Mouse (Mus musculus) gastrocnemius, postnatal 14 days (tissue): Measurements from ENCODE around the gene Eif4ebp2. TPM values are rescaled to one million over a fixed set of nuclear protein-coding genes. Genes with fewer than 3 reads are reported as not detected.

ENCODE experiments used
- DNase-seq: peaks from one replicate; pipeline ENCODE4 v3.0.0; 2021; ENCODE audit warnings: mixed read lengths
- intact Hi-C: fragments of 180-260 bp; cut with DNase I; formaldehyde crosslinking; loops from one replicate; pipeline ENCODE4 v1.15.1; 2025; ENCODE audit warnings: low total_unique reads
- long read RNA-seq, 2 experiments: library from polyadenylated mRNA; stranded (forward); transcript quantifications; one replicate each; pipeline ENCODE4 v2.0.0; 2021
- total RNA-seq, 2 experiments: library from RNA; stranded (reverse); gene quantifications; 2 replicates each; pipeline ENCODE4 v1.2.3; 2021

Eif4ebp2 gene
- 10 to 100 TPM; 86.6 to 88.9 TPM for total RNA-seq
- long read RNA-seq, experiment 1, full-length matches to known transcripts, result 1 of 26 reads
- long read RNA-seq, experiment 1, partial matches to known transcripts, result 0 of 26 reads
- long read RNA-seq, experiment 1, other reads (novel, unspliced or antisense), result 25 of 26 reads
- long read RNA-seq, experiment 2, full-length matches to known transcripts, result 3 of 33 reads
- long read RNA-seq, experiment 2, partial matches to known transcripts, result 0 of 33 reads
- long read RNA-seq, experiment 2, other reads (novel, unspliced or antisense), result 30 of 33 reads

DNA sequence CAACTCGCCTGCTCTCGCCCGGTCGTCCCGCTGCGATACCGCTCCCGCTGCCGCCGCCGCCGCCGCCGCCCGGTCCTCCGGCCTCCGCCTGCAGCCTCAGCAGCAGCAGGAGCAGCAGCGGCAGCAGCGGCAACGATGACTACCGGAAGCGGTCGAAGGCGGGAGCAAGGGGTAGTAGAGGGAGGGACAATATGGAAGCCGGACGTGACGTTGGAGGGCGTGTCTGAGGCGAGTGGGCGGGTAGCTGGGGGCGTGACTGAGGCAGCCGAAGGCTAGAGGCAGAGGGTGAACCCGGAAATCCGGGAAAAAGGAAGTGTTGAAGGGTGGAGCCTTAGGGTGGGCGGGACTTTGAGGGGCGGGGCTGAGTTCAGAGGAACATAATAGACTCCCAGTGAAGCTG, at the start of gene Eif4ebp2:
Eif4ebp2 (minus strand) TSS at position 17 of the 400 bp plus-strand sequence.
- peak; percentile 99 for DNase-seq
- intact Hi-C loops, result no loop called here

DNA sequence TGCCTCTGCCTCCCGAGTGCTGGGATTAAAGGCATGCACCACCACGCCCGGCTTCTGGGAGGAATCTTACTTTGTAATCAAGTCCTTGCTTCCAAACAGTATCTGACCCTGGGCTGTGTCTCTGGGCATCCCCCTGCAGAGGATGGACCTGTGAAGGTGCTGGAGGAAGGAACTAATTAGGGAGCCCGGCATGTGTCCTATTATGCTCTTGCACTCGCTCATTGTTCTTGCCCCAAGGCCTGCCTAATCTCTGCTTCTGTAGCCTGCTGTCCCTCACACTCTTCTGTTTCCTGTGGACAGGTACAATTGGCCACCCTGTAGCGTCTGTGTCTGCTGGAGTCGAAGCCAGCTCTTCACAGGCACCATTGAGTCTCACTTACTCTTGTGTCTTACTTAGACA, 48.3 kb upstream of the Eif4ebp2 start:
- no peak for DNase-seq
- intact Hi-C loops, result no loop called here

DNA sequence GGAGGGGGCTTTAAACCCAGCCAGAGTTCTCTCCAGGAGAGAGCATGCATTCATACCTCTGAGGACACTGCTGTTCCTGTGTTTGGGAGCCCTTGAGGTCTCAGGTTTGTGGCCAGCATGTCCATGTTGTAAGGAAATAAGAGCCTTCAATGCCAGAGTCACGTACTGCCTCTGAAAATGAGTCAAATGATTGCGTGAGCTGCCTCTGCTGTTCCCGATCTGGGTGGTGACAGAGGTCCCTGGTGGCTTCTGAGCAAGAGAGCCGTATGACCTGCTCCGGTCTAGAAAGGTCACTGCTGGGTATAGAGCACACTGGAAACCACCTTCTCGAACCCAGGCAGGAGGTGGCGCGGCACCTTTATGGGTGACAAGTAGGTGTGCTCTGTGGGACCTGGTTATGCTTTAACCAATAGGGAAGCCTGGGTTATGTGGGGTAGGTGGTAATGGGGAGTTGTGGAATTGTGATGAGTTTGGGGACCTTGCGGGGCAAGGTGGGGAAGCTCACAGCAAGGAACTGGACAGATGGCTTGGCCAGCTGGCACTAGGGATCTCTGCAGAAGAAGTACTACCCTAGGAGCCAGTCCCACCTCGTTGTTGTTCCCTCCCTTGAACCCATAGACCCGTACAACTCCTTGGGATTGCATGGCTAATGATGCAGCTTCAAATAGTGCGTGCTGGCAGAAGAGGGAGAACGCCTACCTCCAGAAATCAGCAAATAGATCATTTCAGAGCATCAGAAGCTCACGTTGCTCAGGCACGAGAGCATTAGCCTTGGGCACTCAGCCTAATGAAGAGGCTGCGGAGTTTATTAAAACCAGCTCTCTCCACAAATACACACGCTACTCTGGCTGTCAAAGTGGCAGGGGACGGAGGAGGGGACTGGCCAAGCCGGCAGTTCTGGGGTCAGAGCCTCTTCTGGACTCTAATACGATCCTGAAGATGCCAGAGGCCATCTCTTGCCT, 47.3 kb upstream of the Eif4ebp2 start:
- intact Hi-C loops, result no loop called here
- no peak for DNase-seq

DNA sequence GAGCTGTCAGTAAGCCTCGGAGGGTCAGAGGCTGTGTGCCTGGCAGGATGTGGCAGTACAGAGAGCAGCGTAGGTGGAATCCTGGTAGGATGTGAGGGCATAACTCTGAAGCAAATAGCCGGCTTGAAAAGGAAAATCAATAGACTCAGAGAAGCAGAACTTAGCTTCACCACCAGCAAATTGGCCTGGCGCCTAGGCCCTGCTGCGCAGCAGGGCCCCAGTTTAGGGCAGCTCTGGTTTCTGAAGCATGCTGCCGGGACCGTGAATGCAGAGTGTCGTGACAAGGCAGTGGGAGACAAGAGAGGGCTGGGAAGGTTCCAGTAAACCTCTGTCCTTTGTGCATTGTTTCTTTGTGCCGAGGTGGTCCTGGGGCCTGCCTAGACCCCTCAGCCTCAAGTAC, 43.8 kb upstream of the Eif4ebp2 start:
- peak; percentile 19 for DNase-seq
- intact Hi-C loops, result no loop called here

DNA sequence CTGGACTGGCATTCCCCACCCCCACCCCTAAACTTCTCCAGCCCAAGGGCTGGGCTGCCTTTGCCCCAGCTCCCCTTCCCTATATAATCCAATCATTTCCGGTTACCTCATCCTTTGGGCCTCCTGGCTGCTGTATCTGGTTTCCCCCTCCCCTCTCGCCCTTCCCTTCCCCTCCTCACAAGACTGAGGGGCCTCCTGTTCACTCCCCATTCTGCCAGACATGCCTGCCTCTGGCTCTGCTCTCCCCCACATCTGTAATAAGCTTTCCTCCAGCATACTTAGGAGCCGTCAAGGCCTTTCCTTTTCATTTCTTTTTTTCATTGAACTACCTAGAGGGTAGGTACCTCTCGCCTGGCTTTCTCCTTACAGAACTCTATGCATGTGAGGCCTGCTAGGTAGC, 43.0 kb upstream of the Eif4ebp2 start:
- intact Hi-C loops, result no loop called here
- no peak for DNase-seq

DNA sequence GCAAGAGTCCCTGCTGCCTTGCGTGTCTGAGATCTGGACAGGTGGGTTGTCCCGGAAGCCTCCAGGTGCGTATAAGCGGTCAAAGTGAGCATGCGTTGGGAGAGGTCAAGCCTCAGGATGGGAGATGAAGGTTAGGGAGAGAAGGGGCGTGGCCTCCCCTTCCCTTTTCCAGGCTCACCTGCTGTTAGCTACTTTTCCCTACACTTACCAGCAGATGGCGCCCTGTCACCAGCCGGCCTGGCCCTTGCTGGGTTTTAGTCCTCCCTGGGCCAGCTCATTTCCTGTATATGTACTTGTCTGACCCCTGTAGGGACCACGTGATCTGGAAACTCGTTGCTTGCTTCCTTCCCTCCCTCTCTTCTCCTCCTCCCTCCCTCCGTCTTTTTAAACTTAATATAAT, 39.6 kb upstream of the Eif4ebp2 start:
- DNase-seq, result peak; percentile 79
- intact Hi-C loops, result loop anchor here (5.0 kb wide), 1 partner anchor 110 kb away; no protein-coding TSS in a partner anchor

DNA sequence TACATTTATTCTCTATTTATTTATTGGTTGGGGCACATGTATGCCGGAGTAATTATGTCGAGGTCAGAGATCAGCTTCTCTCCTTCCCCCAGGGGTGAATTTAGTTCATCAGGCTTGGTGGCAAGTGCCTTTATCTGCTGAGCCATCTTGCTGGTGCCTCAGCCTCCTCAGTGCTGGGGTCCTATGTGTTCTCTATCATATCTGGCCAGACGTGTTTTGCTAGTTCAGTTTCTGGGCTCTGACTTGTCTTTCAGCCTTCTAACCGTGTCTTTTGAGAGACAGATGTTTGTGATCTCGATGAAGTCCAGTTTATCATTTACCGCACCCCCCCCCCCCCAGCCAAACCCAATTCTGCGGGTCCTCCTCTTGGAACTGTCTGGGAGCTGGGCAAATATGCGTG, 39.1 kb upstream of the Eif4ebp2 start:
- DNase-seq, result no peak
- intact Hi-C loops, result loop anchor here (5.0 kb wide), 1 partner anchor 111 kb away; no protein-coding TSS in a partner anchor

DNA sequence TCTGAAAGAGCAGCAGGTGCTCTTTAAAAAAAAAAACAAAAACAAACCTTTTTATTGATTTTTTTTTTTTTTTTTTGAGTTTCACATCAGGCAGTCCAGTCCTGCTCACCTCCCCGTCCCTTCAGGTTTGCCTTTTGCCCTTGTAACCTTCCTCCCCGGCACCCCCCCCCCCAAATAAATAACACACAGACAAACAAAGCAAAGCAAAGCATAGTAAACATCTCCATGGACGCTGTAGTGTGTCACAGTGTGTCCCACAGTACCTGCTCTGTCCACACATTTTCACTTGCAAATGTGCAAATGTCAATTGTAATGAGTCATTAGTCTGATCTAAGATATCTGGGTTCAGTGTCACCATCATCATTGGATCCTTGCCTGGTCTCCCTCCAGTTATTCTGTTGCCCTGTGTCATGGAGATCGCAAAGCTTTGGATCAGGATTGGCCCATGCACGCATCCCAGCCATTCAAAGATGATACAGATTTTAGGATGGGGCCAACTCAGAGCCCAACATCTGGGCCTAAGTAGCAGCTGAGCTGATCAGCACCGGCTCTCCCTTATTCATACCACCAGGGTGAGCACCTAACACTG, 36.2 kb upstream of the Eif4ebp2 start:
- intact Hi-C loops, result no loop called here
- DNase-seq, result no peak

DNA sequence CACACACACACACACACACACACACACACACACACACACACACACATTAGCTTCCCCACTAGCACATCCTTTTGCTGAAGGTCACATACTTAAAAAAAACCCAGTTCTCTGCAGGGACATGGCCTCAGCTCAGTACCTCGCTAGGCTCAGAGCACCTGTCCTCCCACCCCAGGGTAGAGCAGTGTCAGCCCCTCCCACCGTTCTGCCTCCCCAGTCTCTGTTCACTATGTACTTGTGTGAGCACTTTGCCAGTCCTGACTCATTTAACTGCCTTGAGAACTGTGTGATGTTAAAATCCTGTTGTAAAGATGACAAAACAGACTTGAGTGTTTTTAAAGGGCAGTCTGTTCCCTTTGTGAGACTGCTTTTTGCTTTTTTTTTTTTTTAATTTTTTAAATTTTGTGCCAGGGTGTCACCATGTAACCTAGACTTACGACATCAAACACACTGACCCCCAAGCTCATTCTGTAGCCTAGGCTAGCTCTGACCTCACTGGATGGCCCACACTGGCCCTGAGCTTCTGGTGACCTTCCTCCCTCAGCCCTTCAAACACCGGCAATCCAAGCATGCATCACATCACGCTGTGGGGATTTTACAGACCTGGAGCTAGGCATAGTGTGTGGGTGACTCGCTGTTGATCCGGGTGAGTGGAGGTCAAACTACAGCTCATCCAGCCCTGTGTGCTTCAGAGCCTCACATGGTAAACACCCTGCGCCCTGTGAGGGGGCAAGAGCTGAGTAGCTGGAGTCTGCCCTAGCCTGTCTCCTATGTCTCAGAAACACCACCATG, 34.3 kb upstream of the Eif4ebp2 start:
- intact Hi-C loops, result no loop called here
- no peak for DNase-seq

DNA sequence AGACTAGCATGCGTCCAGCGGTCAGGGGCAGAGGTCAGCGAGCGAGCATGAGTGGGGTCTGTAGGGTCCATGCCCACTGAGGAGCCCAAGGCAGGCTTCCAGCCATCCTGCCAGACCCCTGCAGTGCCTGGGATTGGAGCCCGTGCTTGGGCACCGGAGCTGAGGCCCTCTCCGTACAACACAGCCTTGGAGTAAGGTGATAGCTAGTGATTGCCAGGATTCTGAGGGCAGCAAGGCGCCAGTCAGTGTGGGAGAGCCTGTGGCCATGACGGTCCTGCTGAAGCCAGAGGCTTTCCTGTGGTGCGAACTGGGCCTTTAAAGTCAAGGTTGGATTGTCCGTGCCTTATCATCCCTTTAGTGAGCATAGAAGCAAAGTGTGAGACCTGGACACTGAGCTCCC, 32.3 kb upstream of the Eif4ebp2 start:
- intact Hi-C loops, result no loop called here
- DNase-seq, result no peak

DNA sequence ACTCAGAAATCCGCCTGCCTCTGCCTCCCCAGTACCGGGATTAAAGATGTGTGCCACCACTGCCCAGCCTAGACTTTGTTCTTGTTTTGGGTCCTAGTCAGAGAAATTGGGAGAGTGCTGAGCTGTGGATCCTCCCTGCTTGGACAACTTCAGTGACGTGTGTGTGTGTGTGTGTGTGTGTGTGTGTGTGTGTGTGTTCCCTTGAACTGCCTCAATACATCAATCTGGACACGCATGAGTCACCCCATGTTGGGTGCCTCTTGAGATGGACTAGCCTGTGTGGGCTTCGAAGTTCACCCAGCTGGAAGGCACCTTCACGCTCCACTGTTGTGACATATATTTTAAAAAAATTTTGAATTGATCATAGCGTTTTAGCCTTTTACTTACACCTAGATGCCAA, 30.3 kb upstream of the Eif4ebp2 start:
- no peak for DNase-seq
- intact Hi-C loops, result no loop called here

DNA sequence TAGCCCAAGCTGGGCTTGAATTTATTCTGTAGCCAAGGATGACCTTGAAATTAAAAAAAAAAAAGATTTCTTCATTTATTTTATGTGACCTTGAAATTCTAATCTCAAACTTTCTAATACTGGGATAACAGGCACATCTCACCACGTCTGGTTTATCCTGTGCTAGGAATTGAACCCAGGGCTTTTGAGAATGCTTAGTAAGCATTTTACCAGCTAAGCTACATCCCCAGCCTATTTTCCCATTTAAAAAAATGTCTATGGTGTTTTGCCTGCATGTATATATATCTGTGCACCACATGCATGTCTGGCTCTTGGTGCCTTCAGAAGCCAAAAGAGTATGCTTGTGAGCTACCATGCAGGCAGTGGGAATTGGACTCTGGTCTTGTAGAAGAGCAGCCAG, 28.0 kb upstream of the Eif4ebp2 start:
- no peak for DNase-seq
- intact Hi-C loops, result no loop called here

DNA sequence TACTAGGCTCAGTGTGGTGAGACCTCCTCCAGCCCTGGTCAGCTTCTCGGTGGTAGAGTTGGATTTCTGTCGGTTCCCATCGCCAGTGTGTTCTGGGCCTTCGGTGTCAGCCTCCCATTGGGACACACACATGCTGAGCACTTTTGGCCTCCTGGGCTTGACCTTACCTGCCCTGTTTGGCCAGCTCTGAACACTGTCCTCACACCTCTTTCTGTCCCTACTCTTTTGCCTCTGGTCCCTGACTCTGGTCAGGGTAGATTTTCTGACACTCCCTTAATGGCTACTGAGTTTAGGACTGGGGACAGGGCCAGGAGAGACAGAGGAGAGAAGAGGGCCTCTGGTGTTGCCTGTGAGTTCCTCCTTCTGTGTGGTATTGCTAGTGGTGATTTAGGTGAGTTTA, 27.5 kb upstream of the Eif4ebp2 start:
- intact Hi-C loops, result no loop called here
- no peak for DNase-seq

DNA sequence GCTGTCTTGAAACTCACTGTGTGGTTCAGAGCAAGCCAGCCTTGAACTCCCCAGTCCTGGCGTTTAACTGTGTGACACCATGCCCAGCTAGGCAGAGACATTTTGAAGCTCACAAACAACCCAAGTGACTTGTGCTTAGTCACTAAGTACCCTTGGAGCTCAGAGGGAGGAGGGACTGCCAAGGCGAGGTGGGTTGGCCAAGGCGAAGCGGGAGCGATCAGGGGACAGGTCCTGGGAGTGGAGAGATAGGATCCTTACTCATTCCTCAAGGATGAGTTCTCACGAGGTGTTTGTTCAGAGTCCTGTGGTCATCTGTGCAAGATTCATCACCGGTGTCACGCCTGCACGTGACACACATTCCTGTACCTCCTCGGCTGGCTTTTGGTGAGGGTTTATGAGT, 27.0 kb upstream of the Eif4ebp2 start:
- intact Hi-C loops, result no loop called here
- DNase-seq, result no peak

DNA sequence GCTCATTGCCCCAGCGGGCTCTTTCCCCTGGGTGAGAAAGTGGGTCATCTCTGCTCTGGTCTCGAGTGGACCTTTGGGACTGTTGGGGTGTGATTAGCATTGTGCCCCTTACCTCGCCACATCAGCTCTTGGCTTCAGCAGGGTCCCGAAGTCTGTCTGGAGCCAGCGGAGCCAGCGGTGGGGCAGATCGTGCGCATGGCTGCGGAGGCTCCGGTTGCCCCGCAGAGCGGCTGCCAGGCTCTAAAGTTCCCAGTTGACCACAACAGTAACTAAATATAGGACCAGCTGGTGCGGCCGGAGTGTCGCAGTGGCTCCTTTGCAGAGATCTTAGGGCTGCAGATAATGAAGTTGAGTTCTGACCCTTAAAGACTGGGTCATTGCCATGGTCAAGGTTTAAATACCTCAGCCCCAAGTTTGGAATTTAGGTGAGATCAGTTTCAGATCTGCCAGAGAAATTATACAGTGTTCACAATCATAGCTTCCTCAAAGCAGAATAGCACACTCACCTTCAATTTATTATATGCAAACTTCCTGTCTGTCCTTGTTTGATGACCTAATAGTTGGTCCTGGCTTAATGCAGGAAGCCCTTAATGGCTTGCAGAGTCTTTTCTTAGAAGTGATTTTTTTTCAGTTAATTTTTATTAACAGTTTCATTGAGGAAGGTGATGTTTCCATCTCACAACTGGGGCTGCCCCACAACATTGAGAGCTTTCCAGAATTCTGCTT, 24.1 kb upstream of the Eif4ebp2 start:
- peak; percentile 78 for DNase-seq
- intact Hi-C loops, result no loop called here

DNA sequence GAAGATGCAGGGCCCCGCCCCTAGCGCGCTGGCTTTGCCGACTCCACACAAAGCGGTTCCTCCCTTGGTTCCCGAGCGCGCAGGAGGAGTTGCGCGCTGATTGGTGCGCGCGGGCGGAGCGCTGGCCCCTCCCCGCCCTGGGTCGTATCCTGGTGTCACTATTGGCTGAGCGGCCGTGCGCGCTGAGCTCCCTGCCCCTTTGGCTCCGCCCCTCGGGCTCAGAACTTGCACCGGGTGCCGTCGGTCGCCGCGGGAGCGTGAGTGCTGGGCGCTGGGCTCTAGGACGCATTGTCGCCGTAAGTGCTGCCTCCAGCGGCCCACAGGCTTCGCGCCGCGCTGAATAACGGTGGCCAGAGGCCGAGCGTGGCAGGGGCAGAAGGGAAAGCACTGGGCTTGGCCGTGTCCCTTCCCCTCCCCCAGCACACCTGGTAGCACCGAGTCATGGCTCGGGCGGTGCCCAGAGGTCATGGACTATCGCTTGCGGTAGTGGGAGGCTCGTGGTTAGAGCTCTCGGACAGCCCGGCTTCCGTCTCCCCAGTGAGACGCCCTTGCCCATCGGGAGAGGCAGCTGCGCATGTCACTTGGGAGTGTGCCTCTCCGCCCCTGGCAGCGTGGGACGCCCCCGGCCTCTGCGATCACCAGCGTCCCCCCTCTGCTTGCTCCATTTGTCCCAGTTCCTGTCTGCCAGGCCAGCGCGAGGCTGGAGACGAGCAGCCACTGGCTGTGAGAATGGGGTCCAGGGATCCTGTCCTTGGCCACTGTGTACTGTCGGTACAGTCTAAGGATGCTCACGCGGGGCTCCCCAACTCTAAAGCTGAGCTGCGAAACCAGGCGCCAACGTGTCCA, 23.4 kb upstream of the Eif4ebp2 start, which contains the start of gene Lrrc20:
Lrrc20 (plus strand) TSS at position 208 of the 846 bp plus-strand sequence.
- intact Hi-C loops, result no loop called here
- DNase-seq, result peak; percentile 95

DNA sequence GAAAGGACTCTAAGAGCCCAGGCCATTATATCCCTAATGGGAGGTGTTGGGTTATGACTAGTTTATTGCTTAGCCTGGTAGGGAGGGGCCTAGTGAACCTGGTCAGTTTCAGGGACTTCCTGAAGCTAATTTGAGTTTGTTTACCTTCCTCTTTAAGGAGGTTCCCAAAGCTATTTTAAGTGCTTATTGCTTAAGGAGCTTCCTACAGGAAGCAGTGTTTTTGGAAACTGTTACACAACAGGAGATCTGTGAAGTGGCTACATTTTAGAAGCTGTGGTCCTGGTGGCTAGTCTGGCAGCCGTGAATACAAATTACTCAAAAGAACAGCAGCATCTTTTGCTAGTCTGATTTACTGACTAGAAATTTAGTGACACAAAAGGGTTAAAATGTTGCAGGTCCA, 21.9 kb upstream of the Eif4ebp2 start:
- no peak for DNase-seq
- intact Hi-C loops, result no loop called here

DNA sequence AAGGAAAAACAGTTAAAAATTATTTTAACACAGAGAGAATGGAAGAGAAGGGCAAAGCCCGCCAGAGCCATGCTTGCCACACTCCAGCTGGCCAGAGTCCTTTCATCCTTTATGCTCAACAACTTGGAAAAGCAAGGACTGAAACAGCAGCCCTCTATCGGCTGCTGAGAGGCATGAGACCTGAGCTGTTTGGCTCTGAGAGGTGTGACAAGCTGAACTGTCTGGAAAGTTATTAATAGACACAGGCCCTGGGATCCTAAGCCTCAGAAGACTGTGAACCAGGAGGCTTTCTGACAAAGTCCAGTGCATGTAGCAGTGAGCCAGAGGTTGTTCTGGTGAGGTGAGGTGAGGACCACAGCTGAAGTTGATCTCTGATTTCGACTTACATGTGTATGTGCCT, 21.2 kb upstream of the Eif4ebp2 start:
- intact Hi-C loops, result no loop called here
- DNase-seq, result no peak
